Mouse (Mus musculus) urinary bladder, postnatal 10 days (tissue): ENCODE data around the gene Arpc2.
A peak's percentile ranks its signal among the peaks of the same experiment; 100 is the strongest.

Experiments used
- DNase-seq: peaks from one replicate; pipeline ENCODE4 v3.0.0; 2022; ENCODE audit warnings: low spot score

Gene Arpc2

DNA sequence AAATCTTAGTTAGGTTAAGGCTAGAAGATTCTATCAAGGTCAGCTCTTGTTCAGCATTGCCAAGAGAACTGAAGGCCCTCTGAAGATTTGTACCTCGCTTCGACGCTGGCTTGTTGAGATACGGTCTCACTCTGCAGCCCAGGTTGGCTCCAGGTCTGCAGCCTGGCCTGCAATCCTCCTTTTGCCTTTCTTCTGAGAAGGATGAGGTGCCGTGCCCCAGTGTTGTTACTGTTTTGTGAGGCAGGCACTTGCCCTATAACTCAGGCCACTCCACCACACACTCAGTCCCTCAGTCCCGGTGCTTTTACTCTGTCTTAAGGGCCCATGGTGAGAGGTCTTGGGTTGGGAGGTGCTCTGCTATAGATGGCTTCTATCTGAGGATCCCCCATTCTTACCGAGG is 66.3 kb downstream of the Arpc2 start:
- DNase-seq, result no peak

DNA sequence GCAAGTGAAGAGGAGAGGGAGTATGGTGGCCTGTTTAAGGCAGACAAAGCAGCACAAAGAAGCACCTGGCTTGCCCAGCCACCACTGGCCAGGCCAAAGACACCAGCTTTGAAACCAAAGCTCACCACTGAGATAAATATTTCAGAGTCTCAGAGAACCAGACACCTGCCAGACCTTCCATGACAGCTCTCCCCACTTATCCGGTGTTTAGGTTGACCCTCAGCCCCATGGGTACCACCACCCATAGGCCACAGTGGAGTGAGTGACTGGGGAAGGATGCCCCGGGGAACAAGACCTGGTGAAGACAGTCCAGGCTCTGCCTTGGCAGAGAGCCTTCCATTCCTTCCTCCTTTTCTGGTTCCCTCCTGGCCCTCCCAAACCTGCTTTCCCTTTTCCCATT is 67.0 kb downstream of the Arpc2 start:
- no peak for DNase-seq

DNA sequence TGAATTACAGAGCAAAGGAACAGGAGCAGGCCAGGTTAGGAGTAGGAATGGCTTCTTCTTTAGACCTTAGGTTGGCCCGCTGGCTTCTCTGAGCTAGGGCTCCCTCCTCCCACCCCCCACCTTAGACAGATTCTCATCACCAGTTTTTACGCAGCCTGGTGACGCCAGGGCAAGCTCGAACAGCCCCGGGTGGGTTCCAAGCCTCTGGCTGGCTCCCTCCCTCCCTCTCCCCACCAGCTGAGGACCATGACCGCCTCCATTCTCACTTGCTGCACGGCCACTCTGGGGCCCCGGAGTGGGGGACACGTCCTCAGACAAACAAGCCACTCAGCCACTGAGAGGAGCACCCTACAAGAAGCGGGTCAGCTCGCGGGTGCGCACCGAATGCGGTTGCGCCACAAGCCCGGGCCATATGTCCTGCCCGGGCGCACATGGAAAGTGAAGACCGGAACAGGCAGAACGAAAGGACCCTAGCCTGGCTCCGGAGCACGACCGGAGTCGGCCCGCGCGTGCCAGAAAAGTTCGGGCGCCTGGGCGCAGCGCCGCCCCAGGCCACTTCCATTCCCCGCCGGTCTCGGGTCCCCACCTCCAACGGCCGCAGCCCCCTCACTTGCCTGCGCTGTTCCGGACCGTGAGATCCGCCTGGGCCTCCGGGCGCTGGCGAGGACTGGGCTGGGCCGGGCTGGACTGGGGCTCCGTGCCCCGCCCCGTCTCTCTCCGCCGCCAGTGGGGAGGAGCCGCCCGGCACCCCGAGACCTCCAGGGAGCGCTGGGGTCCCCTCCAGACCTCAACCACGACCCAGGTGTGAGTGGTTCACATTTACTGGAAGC is 67.8 kb downstream of the Arpc2 start:
- peak; percentile 50 for DNase-seq

DNA sequence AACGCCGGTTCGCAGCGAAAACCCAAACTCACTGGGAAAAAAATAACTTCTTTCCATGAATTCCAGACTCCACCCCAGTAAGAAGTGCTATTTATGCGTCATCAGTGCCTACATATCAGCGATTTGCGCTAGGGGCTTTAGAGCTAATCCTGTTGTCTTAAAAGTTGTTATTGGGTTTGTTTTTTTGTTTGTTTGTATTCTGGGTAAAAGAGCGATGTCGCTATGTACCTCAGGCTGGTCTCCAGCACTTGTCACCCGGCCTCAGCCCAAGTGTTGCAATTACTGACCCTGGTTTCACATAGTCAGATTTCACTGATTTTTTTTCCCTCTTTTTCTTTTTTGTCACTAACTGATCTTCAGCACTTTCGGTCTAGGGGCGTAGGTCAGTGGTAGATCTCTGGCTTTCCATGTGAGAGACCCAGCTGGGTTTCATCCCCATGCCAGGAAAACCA is 68.5 kb downstream of the Arpc2 start:
- DNase-seq, result no peak

DNA sequence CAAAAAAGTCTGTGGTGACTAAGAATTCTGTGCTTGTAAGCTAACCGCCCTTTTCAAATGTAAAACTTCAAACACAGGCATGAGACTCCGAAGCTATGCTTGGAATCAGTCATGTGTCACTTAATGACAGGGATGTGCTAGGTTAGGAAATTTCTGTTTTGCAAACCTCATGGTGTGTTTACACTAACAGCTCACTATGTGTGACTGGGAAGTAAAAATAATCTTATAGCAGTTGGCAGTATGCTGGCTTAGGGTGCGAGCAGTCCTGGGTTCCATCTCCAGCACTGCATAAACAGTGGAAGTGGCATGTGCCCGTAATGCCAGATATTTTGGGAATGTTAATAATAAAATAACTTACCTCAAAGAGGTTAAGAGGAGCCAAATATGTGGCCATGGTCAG is 69.1 kb downstream of the Arpc2 start:
- DNase-seq, result no peak

DNA sequence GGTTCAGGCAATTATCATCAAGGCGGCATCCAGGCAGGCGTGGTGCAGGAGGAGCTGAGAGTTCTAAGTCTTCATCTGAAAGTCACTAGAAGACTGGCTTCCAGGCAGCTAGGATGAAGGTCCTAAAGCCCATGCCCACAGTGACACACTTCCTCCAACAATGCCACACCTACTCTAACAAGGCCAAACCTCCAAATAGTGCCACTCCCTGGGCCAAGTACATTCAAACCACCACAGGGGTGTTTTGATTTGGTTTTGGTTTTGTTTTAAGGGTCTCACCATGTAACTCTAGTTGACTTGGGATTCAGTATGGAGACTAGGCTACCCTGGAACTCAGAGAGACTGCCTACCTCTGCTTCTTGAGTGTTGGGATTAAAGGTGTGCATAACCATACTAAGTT is 69.6 kb downstream of the Arpc2 start, which contains the start of gene Tmbim1:
Tmbim1 (minus strand) TSS at position 101 of the 400 bp plus-strand sequence.
- DNase-seq, result no peak

DNA sequence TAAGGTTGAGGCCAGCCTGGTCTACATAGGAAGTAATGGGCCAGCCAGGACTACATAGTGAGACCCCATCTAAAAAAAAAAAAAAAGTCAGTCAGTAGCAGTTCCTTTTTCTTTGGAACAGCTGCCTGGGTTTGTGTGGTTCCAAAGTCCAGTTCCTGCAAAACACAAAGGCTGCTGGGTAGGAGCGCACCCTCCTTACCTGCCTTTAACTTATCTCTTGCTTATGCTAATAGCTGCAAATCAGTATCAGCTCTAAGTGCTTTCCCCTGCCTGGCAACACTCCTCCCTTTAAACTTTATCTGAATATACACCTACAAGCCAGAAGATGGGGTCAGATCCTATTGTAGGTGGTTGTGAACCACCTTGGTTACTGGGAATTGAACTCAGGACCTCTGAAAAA is 71.3 kb downstream of the Arpc2 start:
- no peak for DNase-seq

DNA sequence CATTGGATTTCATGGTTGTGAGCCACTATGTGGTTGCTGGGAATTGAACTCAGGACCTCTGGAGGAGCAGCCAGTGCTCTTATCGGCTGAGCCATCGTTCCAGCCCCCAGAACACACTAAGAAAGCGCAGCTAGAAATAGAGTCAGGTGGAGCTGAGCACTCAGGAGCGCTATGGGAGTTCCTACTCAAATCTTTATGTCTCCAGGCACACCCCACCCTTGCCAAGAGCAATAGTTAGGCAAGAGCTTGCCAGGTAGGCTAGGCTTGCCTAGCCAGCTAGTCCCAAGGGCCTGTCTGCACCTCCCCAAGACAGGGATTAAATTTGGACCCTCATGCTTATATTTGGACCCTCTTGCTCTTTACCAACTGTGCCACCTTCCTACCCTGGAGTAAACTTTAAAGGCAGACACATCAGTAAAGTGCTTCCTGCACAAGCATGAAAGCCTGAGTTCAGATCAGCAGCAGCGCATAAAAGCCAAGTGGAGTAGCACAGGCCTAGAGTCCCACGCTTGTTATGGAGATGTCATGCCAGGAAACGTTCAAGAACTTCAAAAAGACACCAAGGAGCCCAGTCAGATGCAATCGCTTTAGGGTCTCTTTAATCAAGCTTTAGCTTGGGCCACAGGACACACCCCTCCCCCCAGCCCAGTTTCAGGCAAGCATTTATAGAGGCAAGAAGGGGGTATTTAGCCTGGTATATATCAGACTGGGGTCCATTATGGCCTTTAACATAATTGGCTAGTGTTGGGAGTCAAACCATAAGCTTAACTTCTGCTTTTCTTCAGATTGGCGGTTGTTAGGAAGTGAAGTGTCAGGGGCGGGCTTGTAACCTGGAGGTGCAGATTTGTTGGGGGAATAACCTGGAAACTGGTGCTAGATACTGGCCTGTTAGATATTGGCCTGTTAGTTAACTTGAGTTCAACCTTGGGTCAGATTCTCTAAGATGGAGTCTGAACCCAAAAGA is 72.4 kb downstream of the Arpc2 start:
- DNase-seq, result no peak

DNA sequence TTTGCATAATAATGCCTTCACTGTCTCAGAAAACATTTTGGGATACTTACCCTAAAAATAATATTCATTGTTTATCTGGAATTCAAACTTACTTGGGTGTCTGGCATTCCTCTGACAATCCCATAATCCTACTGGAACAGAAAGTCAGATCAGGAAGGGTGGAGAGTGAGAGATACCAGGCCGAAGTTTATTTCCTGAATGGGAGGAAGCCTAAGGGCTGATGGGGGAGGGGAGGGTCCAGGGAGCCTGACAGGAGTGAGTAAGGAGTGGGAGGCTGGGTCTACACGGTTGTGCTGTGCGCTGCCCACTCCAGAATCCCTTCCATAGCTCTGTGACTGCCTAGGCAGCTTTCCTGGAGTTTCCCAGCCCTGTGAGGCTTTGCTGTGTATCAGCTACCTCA is 73.9 kb downstream of the Arpc2 start:
- DNase-seq, result no peak

DNA sequence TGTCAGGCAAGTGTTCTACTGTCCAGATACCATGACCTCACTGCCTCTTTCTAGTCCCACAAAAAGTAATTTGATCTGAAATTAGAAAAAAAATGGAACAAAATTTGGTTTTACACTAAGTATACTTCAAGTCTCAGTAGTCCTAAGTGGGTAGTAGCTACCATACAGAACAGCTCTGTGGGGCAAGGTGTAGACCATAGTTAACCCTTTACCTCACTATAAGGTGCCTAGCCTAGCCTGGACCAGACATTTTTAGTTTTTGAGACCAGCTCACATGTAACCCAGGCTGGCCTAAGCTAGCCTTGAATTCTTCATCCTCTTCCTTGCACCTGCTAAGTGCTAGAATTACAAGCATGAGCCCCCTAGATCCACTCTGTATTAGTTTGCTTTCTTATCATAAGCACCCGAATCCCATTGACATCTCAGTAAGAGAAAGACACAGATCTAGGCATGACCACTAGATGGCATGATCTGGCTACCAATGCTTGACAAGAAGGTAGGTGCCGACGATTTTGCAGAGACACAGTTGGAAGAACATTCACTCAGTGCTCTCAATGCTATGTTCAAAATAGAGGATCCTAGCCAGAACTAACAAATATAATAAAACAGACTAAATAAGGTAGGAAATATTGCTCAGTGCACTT is 77.3 kb downstream of the Arpc2 start:
- no peak for DNase-seq

DNA sequence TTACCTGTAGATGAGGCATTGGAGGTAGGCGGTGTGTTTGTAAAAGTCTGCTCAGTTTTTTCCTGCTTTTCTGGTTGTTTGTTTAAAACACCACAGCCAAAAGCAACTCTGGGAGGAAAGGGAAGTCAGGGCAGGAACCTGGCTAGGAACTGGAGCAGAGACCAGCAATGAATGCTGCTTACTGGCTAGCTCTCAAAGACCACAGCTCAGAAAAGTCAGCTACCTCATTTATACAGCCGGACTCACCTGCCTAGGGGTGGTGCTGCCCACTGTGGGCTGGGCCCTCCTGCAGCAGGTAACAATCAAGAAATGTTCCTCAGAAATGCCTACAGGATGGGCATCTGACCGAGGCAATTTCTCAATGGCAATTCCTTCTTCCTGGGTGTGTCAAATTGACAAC is 78.9 kb downstream of the Arpc2 start:
- no peak for DNase-seq

DNA sequence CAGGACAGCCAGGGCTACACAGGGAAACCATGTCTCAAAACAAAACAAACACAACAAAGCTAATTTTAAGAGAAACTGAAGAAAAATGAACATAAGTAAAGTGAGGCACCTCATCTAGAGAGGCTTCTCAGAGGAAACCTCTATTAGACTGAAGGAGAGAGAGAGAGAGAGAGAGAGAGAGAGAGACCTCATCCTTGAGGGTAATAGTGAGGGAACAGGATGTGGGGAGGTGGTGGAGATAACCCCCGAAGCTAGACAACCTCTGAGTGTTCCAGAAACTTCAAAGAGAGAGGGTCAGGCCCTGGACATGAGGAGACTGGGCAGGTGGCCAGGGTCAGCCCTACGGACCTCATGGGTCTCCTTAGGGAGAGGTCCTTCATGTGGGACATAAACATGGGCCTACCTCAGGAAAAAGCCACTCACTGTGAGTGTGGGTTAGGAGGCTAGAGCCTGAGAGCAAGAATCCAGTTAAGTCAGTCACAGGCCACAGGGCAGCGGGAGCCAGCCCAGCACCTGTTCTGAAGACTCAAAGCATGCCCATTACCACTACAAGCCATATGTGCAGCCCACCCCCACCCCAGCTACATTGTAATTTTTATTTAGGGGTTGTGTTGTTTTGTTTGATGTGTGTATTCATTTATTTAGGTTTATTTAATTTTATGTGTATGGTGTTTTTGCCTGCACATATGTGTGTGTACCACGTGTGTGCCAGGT is 80.4 kb downstream of the Arpc2 start:
- DNase-seq, result no peak
